Mouse (Mus musculus): Measurements from ENCODE around the gene Bnip3. TPM values are rescaled to one million over a fixed set of nuclear protein-coding genes. Genes with fewer than 3 reads are reported as not detected.

The Bnip3 gene
- polyA plus RNA-seq, 1 experiment from 2014 or later: 66.6 TPM

GRCm38 (mm10) chr7:138928456-138928855, 19.1 kb upstream of the Bnip3 start:
- no peak overlapping the region for H3K9ac ChIP-seq (replicated peaks)
- WGBS: 98% methylated on average over 4 of the region's 4 CpGs
- no peak for ATAC-seq (ENCODE audit: low FRiP score, low read depth)
- H3K4me1 ChIP-seq: no peaks in the 10 kb centered on the region
- no peak overlapping the region for H3K4me2 ChIP-seq (replicated peaks)
- H3K27ac ChIP-seq (replicated peaks): no peak overlapping the region
- no peaks in the 10 kb centered on the region for H3K9me3 ChIP-seq
- peaks cover 3% of the 10 kb centered on the region; the same call in 1 of the 2 replicates for H3K27me3 ChIP-seq
- H3K4me3 ChIP-seq: no peak overlapping the region
- no peaks in the 10 kb centered on the region for H3K36me3 ChIP-seq

- Histone ChIP-seq H3K36me3 (no peaks in the 10 kb centered on the region), H3K4me2 (replicated peaks) (no peak overlapping the region), H3K27ac (replicated peaks) (no peak overlapping the region), H3K9ac (replicated peaks) (no peak overlapping the region), H3K4me3 (no peak overlapping the region), H3K9me3 (no peaks in the 10 kb centered on the region), H3K4me1 (0 out of 2 replicates have a peak, but pooled peaks cover 5% of the 10 kb centered on the region), H3K27me3 (peaks cover 3% of the 10 kb centered on the region; the same call in 1 of the 2 replicates)
- 2% methylated on average over 3 of the region's 3 CpGs for WGBS
- ATAC-seq (ENCODE audit: low FRiP score, low read depth): no peak
Measured at GRCm38 (mm10) chr7:138923756-138924425, 14.6 kb upstream of the Bnip3 start.

GRCm38 (mm10) chr7:138921611-138922010, 12.3 kb upstream of the Bnip3 start:
- 90% methylated on average over 8 of the region's 8 CpGs for WGBS
- H3K4me3 ChIP-seq: no peak overlapping the region
- H3K4me1 ChIP-seq: 0 out of 2 replicates have a peak, but pooled peaks cover 5% of the 10 kb centered on the region
- ATAC-seq (ENCODE audit: low FRiP score, low read depth): no peak
- no peaks in the 10 kb centered on the region for H3K36me3 ChIP-seq
- H3K9ac ChIP-seq (replicated peaks): no peak overlapping the region
- no peak overlapping the region for H3K27ac ChIP-seq (replicated peaks)
- no peak overlapping the region for H3K4me2 ChIP-seq (replicated peaks)
- H3K9me3 ChIP-seq: no peaks in the 10 kb centered on the region
- peaks cover 3% of the 10 kb centered on the region; the same call in 1 of the 2 replicates for H3K27me3 ChIP-seq

- Histone ChIP-seq H3K27ac (replicated peaks) (no peak overlapping the region), H3K27me3 (no peaks in the 10 kb centered on the region), H3K36me3 (no peaks in the 10 kb centered on the region), H3K4me2 (replicated peaks) (peak overlapping the region; percentile 56), H3K9me3 (no peaks in the 10 kb centered on the region), H3K4me3 (peak overlapping the region; percentile 35), H3K9ac (replicated peaks) (0 out of 2 replicates have a peak overlapping the region, but pooled peaks have one; percentile 2), H3K4me1 (0 out of 2 replicates have a peak, but pooled peaks cover 5% of the 10 kb centered on the region)
- ATAC-seq (ENCODE audit: low FRiP score, low read depth): no peak; the same call in 1 of the 2 replicates
- WGBS: 6% methylated on average over 26 of the region's 26 CpGs
Measured at GRCm38 (mm10) chr7:138919156-138919944, 10.0 kb upstream of the Bnip3 start.

GRCm38 (mm10) chr7:138913616-138914015, 4.3 kb upstream of the Bnip3 start:
- Histone ChIP-seq H3K9me3 (no peaks in the 10 kb centered on the region), H3K27me3 (peaks cover 20% of the 10 kb centered on the region), H3K4me1 (peaks cover 7% of the 10 kb centered on the region; the same call in 1 of the 2 replicates), H3K36me3 (no peaks in the 10 kb centered on the region), H3K4me3 (no peak overlapping the region), H3K4me2 (replicated peaks) (no peak overlapping the region), H3K9ac (replicated peaks) (no peak overlapping the region), H3K27ac (replicated peaks) (no peak overlapping the region)
- ATAC-seq (ENCODE audit: low FRiP score, low read depth): no peak
- 79% methylated on average over 3 of the region's 3 CpGs for WGBS

- Histone ChIP-seq H3K4me2 (replicated peaks) (peak overlapping the region; percentile 78), H3K27me3 (peaks cover 20% of the 10 kb centered on the region), H3K36me3 (no peaks in the 10 kb centered on the region), H3K4me1 (peaks cover 25% of the 10 kb centered on the region), H3K9me3 (no peaks in the 10 kb centered on the region), H3K9ac (replicated peaks) (peak overlapping the region; percentile 82; the same call in 1 of the 2 replicates), H3K27ac (replicated peaks) (no peak overlapping the region), H3K4me3 (peak overlapping the region; percentile 76)
- ATAC-seq (ENCODE audit: low FRiP score, low read depth): no peak
- 23% methylated on average over 7 of the region's 7 CpGs for WGBS
Measured at GRCm38 (mm10) chr7:138910193-138910562, 859 bp upstream of the Bnip3 start.

- peak overlapping the region; percentile 63; the same call in 1 of the 2 replicates for H3K27ac ChIP-seq (replicated peaks)
- peaks cover 20% of the 10 kb centered on the region for H3K27me3 ChIP-seq
- H3K4me2 ChIP-seq (replicated peaks): peak overlapping the region; percentile 78
- H3K4me1 ChIP-seq: peaks cover 25% of the 10 kb centered on the region
- H3K36me3 ChIP-seq: no peaks in the 10 kb centered on the region
- peak overlapping the region; percentile 76 for H3K4me3 ChIP-seq
- peak overlapping the region; percentile 82 for H3K9ac ChIP-seq (replicated peaks)
- 6% methylated on average over 10 of the region's 10 CpGs for WGBS
- ATAC-seq (ENCODE audit: low FRiP score, low read depth): no peak
- no peaks in the 10 kb centered on the region for H3K9me3 ChIP-seq
Measured at GRCm38 (mm10) chr7:138908768-138909276, 497 bp downstream of the Bnip3 start.

GRCm38 (mm10) chr7:138907976-138908375, 1.3 kb downstream of the Bnip3 start:
- peaks cover 25% of the 10 kb centered on the region for H3K4me1 ChIP-seq
- H3K4me2 ChIP-seq (replicated peaks): peak overlapping the region; percentile 78
- no peaks in the 10 kb centered on the region for H3K36me3 ChIP-seq
- H3K27ac ChIP-seq (replicated peaks): no peak overlapping the region
- WGBS: 64% methylated on average over 5 of the region's 5 CpGs
- no peaks in the 10 kb centered on the region for H3K9me3 ChIP-seq
- H3K27me3 ChIP-seq: peaks cover 20% of the 10 kb centered on the region
- peak overlapping the region; percentile 76 for H3K4me3 ChIP-seq
- no peak for ATAC-seq (ENCODE audit: low FRiP score, low read depth)
- no peak overlapping the region for H3K9ac ChIP-seq (replicated peaks)

- peak overlapping the region; percentile 3; the same call in 1 of the 2 replicates for H3K4me3 ChIP-seq
- H3K9ac ChIP-seq (replicated peaks): peak overlapping the region; percentile 24
- no peak for ATAC-seq (ENCODE audit: low FRiP score, low read depth)
- H3K9me3 ChIP-seq: no peaks in the 10 kb centered on the region
- 8% methylated on average over 7 of the region's 7 CpGs for WGBS
- no peaks in the 10 kb centered on the region for H3K36me3 ChIP-seq
- H3K27me3 ChIP-seq: peaks cover 18% of the 10 kb centered on the region
- peaks cover 25% of the 10 kb centered on the region for H3K4me1 ChIP-seq
- H3K27ac ChIP-seq (replicated peaks): no peak overlapping the region
- peak overlapping the region; percentile 39 for H3K4me2 ChIP-seq (replicated peaks)
Measured at GRCm38 (mm10) chr7:138907043-138907442, 2.3 kb downstream of the Bnip3 start.

GRCm38 (mm10) chr7:138906441-138906840, 2.9 kb downstream of the Bnip3 start:
- 81% methylated on average over 1 of the region's 1 CpGs for WGBS
- Histone ChIP-seq H3K9me3 (no peaks in the 10 kb centered on the region), H3K4me1 (peaks cover 25% of the 10 kb centered on the region), H3K36me3 (no peaks in the 10 kb centered on the region), H3K27ac (replicated peaks) (no peak overlapping the region), H3K9ac (replicated peaks) (no peak overlapping the region), H3K27me3 (peaks cover 12% of the 10 kb centered on the region), H3K4me2 (replicated peaks) (peak overlapping the region; percentile 39), H3K4me3 (no peak overlapping the region)
- no peak for ATAC-seq (ENCODE audit: low FRiP score, low read depth)

- no peak overlapping the region for H3K4me3 ChIP-seq
- H3K36me3 ChIP-seq: no peaks in the 10 kb centered on the region
- no peak overlapping the region for H3K27ac ChIP-seq (replicated peaks)
- no peak overlapping the region for H3K4me2 ChIP-seq (replicated peaks)
- no peaks in the 10 kb centered on the region for H3K9me3 ChIP-seq
- WGBS: 81% methylated on average over 7 of the region's 7 CpGs
- H3K4me1 ChIP-seq: peaks cover 22% of the 10 kb centered on the region
- ATAC-seq (ENCODE audit: low FRiP score, low read depth): no peak
- no peak overlapping the region for H3K9ac ChIP-seq (replicated peaks)
- H3K27me3 ChIP-seq: no peaks in the 10 kb centered on the region
Measured at GRCm38 (mm10) chr7:138903886-138904435, 5.4 kb downstream of the Bnip3 start.

GRCm38 (mm10) chr7:138898743-138899142, 10.6 kb downstream of the Bnip3 start:
- H3K9me3 ChIP-seq: no peaks in the 10 kb centered on the region
- ATAC-seq (ENCODE audit: low FRiP score, low read depth): no peak
- H3K4me2 ChIP-seq (replicated peaks): no peak overlapping the region
- no peak overlapping the region for H3K27ac ChIP-seq (replicated peaks)
- peaks cover 20% of the 10 kb centered on the region for H3K36me3 ChIP-seq
- H3K27me3 ChIP-seq: no peaks in the 10 kb centered on the region
- no peak overlapping the region for H3K9ac ChIP-seq (replicated peaks)
- WGBS: 90% methylated on average over 4 of the region's 4 CpGs
- H3K4me1 ChIP-seq: no peaks in the 10 kb centered on the region
- H3K4me3 ChIP-seq: no peak overlapping the region
